Mouse (Mus musculus) liver, adult 2 months (tissue): ENCODE data around the gene Szrd1.

ENCODE experiments used
- CTCF ChIP-seq: fragments of 200-500 bp; IDR thresholded peaks from 2 replicates; pipeline ENCODE4 v1.5.1; 2011; ENCODE audit warnings: low read depth, low read length, control low read depth
- POLR2A ChIP-seq: fragments of 200-500 bp; IDR thresholded peaks from 2 replicates; pipeline ENCODE4 v1.6.1; 2011; ENCODE audit warnings: low read length, control low read depth; ENCODE audit not compliant: insufficient read depth; ENCODE audit errors: extremely low read depth

DNA sequence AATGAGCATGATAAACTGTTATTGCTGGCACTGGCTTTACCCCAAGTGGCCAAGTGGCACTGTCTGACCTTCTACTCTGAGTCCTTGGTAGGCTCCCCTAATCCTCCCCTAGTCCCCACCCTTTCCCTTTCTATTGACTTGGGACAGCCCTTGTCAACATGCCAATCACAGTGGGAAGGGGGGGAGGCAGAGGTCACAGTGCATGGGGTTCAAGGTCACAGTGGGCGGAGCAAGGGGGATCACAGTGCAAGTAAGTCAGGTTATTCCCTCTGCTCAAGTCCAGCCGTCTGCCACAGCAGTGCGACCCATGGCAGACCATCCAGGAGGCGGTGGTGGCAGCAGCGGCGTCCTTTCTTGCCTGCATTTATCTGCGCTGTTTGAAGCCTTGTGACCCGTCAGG, 24.2 kb downstream of the Szrd1 start:
- TF ChIP-seq CTCF: no peak
- no peak for TF ChIP-seq POLR2A
